Mouse (Mus musculus) lung, embryonic 16.5 days (tissue): ENCODE data around the gene Rpl13a. TPM values are rescaled to one million over a fixed set of nuclear protein-coding genes. Genes with fewer than 3 reads are reported as not detected.

Experiments used
- ATAC-seq: fragments of 200-750 bp; cut with Nextera tagmentation; 2 replicates; pipeline ENCODE4 v1.8.0; 2017; ENCODE audit warnings: low read depth, mild to moderate bottlenecking, moderate library complexity
- H3K27ac ChIP-seq: fragments of 300-500 bp; sonication (generic); 2 replicates; pipeline ENCODE4 v1.5.1; 2014; ENCODE audit warnings: mild to moderate bottlenecking, control low read depth, low read length
- H3K27me3 ChIP-seq: fragments of 300-500 bp; sonication (generic); 2 replicates; pipeline ENCODE4 v1.6.1; 2014; ENCODE audit warnings: low read depth, low read length, mixed read lengths; ENCODE audit not compliant: control insufficient read depth, insufficient read depth
- H3K36me3 ChIP-seq: fragments of 300-500 bp; sonication (generic); 2 replicates; pipeline ENCODE4 v1.6.1; 2014; ENCODE audit warnings: low read length; ENCODE audit not compliant: control insufficient read depth, insufficient read depth
- H3K4me1 ChIP-seq: fragments of 300-500 bp; sonication (generic); replicated peaks from 2 replicates; pipeline ENCODE4 v1.6.1; 2014; ENCODE audit warnings: low read length, mixed read lengths; ENCODE audit not compliant: control insufficient read depth, insufficient read depth
- H3K4me2 ChIP-seq: fragments of 300-500 bp; sonication (generic); 2 replicates; pipeline ENCODE4 v1.6.1; 2014; ENCODE audit warnings: low read depth, low read length, control low read depth
- H3K4me3 ChIP-seq: fragments of 300-500 bp; sonication (generic); 2 replicates; pipeline ENCODE4 v1.5.1; 2014; ENCODE audit warnings: mild to moderate bottlenecking, low read length, control low read depth
- H3K9ac ChIP-seq: fragments of 300-500 bp; sonication (generic); 2 replicates; pipeline ENCODE4 v1.6.1; 2014; ENCODE audit warnings: low read length, control low read depth
- H3K9me3 ChIP-seq: fragments of 300-500 bp; sonication (generic); 2 replicates; pipeline ENCODE4 v1.6.1; 2016; ENCODE audit warnings: low read length; ENCODE audit not compliant: control insufficient read depth
- WGBS: fragments of 180-500 bp; shearing (Covaris S2); extraction: QIAGEN DNeasy Blood & Tissue Kit; methylation state at CpG from one replicate; pipeline ENCODE4 v1.1.7; 2014; 5-methylcytosine and 5-hydroxymethylcytosine counted together
- polyA plus RNA-seq: library from polyadenylated mRNA; unstranded; fragments of >200 nt; fragmentation: Nextera tagmentation; extraction: Ambion mirVana; gene quantifications from 2 replicates; pipeline ENCODE4 v1.2.1, GENCODE M21; 2015

The Rpl13a gene
- polyA plus RNA-seq, 1 experiment from 2014 or later: 1,289 TPM

DNA sequence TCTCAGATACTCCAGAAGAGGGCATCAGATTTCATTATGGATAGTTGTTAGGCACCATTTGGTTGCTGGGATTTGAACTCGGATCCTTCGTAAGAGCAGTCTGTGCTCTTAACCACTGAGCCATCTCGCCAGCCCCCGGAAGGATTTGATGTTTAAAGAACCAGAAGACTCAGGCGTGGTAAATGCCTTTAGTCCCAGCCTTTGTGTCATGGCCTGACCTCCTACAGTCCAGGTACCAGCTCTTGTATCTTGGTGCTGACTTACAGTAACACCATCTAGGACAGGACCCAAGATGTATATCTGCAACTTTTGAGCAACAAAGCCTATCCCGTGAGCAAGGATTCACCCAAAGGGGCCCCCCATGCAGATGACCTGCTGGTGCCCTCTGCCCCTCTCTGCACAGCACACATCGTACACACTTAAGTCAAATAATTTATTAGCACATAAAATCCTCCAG lies 3.4 kb downstream of the Rpl13a start:
- H3K36me3 ChIP-seq: peaks cover 57% of the 10 kb centered on the region
- H3K4me1 ChIP-seq: peaks cover 51% of the 10 kb centered on the region
- no peak overlapping the region; the same call in 1 of the 2 replicates for H3K9ac ChIP-seq
- WGBS: 19% methylated on average over 7 of the region's 7 CpGs
- no peak overlapping the region for H3K4me2 ChIP-seq
- H3K9me3 ChIP-seq: no peaks in the 10 kb centered on the region
- H3K27ac ChIP-seq: peak overlapping the region; percentile 16; the same call in 1 of the 2 replicates
- H3K27me3 ChIP-seq: no peaks in the 10 kb centered on the region
- no peak overlapping the region; the same call in 1 of the 2 replicates for H3K4me3 ChIP-seq
- no peak for ATAC-seq

DNA sequence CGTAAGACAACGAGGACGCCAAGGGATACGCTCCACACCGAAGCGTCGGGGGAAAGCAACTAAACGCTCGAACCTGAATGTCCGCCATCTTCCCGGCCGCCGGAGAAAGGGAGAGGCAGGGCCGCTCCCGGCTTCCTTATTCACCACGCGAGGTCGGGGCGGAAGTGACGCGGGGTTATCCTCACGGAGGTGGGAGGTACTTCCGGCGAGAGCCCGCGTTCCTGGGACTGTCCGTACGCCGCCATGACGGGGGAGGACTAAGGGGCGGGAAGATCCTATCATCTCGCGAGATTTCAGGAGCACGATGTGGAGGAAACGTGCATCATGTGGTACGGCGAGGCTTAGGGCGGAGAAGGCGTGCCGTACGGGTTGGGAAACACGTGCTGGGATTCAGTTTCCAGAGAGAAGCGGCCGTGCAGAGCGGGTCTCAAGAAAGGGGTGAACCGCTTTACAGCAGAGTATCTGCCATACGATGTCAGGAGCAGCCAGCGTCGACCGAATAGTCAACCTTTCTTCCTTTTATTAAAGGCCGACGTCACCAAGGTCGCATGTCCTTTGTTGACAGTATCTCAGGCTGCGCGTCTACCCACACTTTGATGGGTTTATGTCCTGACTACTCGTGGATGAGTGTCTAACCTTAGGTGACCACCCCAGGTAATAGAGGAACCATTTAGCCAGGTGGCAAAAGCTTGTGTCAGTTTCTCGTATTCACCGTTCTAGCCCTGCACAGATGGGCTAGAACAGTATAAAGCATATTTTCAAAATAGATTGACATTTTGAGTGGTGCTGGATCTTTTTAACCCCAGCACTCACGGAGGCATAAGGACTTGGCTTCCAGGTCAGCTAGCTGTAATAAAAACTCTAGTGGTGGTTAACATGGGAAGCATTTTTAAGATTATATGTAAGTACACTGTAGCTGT lies 4.1 kb downstream of the Rpl13a start, which contains the start of gene Rps11:
Gene Rps11 (minus strand): TSS at position 216 of the 920 bp plus-strand sequence.
- peak; percentile 85 for ATAC-seq

DNA sequence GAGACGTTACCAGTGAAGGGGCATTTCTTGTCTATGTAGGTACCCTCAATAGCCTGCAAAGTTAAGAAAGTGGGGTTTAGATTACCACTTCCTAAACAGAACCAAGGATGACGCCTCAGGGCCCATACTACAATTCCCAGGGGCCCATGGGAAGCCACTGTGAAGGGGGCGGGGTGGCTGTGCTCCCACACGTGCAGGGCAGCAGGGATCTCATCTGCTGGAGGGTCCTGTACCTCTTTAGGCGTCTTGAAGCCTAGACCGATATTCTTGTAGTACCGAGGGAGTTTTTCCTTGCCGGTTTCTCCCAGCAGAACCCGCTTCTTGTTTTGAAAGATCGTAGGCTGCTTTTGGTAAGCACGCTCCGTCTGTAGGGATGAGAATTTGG lies 5.4 kb downstream of the Rpl13a start:
- no peaks in the 10 kb centered on the region for H3K27me3 ChIP-seq
- peak overlapping the region; percentile 74 for H3K4me2 ChIP-seq
- H3K9me3 ChIP-seq: no peaks in the 10 kb centered on the region
- peaks cover 65% of the 10 kb centered on the region for H3K36me3 ChIP-seq
- peak overlapping the region; percentile 65 for H3K27ac ChIP-seq
- peaks cover 45% of the 10 kb centered on the region for H3K4me1 ChIP-seq
- 9% methylated on average over 12 of the region's 12 CpGs for WGBS
- no peak for ATAC-seq
- peak overlapping the region; percentile 95 for H3K9ac ChIP-seq
- H3K4me3 ChIP-seq: peak overlapping the region; percentile 82

More for the DNA sequence above, 4.1 kb downstream of the Rpl13a start, which contains the start of gene Rps11:
- Histone ChIP-seq H3K4me2 (peak within 1 kb of the TSS; percentile 74), H3K36me3 (peaks cover 59% of the 10 kb centered on the region), H3K27ac (peak within 1 kb of the TSS; percentile 76), H3K4me1 (peaks cover 45% of the 10 kb centered on the region), H3K9me3 (no peaks in the 10 kb centered on the region), H3K27me3 (no peaks in the 10 kb centered on the region), H3K4me3 (peak within 1 kb of the TSS; percentile 82), H3K9ac (peak within 1 kb of the TSS; percentile 95)
- under 1% methylated on average over 59 of the region's 59 CpGs for WGBS

DNA sequence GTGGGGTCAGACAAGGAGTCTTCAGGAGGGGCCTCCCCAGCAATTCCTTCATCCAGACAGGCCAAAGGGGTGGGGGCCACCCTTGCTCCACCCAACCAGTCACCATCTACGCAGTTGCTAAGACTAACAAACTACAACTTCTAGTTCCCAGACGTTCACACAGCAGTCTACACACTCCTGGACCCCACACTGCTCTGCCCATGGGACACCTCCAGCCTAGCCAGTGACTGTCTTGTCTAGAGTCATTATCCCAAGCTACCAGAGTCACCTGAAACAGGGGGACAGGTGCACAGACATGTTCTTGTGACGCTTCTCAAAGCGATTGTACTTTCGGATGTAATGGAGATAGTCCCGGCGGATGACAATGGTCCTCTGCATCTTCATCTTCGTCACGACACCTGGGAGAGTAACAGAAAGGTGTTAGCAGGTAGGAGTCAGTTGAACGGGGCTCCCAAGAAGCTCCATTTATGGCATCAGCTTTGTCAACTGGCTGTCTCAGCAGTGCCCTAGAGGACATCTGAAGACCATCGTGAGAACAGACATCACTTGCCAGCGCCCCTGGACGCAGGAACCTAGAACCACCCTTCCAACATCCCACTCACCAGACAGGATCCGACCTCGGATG lies 5.9 kb downstream of the Rpl13a start:
- no peak overlapping the region for H3K27ac ChIP-seq
- WGBS: 65% methylated on average over 15 of the region's 15 CpGs
- H3K36me3 ChIP-seq: peaks cover 65% of the 10 kb centered on the region
- H3K9ac ChIP-seq: peak overlapping the region; percentile 95
- H3K4me1 ChIP-seq: peaks cover 45% of the 10 kb centered on the region
- peak overlapping the region; percentile 82 for H3K4me3 ChIP-seq
- no peaks in the 10 kb centered on the region for H3K27me3 ChIP-seq
- H3K9me3 ChIP-seq: no peaks in the 10 kb centered on the region
- no peak for ATAC-seq
- H3K4me2 ChIP-seq: peak overlapping the region; percentile 74

DNA sequence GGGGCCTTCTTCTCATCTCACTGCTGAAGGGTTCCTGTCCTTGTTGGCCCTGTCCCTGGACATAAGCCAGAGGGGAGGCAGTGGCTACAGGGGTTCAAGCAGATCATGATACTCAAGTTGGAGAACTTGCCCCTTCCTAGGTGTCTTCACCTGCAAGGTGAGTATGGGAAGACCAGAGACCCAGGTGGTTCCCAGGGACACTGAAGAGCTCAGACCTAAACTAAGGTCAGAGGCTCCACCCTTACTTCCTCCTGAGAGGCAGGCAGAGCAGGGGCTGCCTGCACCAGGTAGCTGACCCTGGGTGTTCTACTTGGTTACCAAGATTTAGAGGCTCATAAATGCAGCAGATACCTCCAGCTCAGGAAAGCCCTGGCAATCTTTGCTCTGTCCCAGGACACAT lies 6.6 kb downstream of the Rpl13a start:
- Histone ChIP-seq H3K4me3 (peak overlapping the region; percentile 14; the same call in 1 of the 2 replicates), H3K36me3 (peaks cover 61% of the 10 kb centered on the region), H3K4me1 (peaks cover 40% of the 10 kb centered on the region), H3K9ac (no peak overlapping the region; the same call in 1 of the 2 replicates), H3K9me3 (no peaks in the 10 kb centered on the region), H3K27me3 (no peaks in the 10 kb centered on the region), H3K27ac (peak overlapping the region; percentile 70), H3K4me2 (peak overlapping the region; percentile 30)
- ATAC-seq: no peak

DNA sequence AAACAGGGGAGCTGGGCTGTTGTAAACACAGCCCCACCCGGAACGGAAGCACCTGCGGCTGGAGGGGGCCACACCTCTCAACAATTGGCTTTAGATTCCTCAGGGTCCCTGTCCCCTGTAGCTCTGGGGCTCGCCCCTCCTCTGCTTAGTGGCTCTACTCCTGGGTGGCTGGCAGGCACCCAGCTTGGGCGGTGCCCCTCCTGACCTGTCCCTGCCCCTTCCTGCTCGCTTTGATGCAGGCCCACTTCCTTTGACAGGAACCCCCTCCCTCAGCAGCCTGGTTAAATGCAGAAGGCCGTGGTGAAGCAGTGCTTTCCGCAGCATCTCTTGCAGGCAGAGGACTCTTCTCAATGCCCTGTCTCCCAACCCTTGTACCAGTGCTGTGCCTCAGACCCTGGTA lies 7.2 kb downstream of the Rpl13a start:
- no peaks in the 10 kb centered on the region for H3K9me3 ChIP-seq
- peaks cover 56% of the 10 kb centered on the region for H3K36me3 ChIP-seq
- H3K9ac ChIP-seq: peak overlapping the region; percentile 1; the same call in 1 of the 2 replicates
- peak overlapping the region; percentile 70 for H3K27ac ChIP-seq
- peak overlapping the region; percentile 30 for H3K4me2 ChIP-seq
- H3K4me3 ChIP-seq: peak overlapping the region; percentile 14; the same call in 1 of the 2 replicates
- no peak for ATAC-seq
- H3K4me1 ChIP-seq: peaks cover 36% of the 10 kb centered on the region
- WGBS: 40% methylated on average over 8 of the region's 8 CpGs
- H3K27me3 ChIP-seq: no peaks in the 10 kb centered on the region

DNA sequence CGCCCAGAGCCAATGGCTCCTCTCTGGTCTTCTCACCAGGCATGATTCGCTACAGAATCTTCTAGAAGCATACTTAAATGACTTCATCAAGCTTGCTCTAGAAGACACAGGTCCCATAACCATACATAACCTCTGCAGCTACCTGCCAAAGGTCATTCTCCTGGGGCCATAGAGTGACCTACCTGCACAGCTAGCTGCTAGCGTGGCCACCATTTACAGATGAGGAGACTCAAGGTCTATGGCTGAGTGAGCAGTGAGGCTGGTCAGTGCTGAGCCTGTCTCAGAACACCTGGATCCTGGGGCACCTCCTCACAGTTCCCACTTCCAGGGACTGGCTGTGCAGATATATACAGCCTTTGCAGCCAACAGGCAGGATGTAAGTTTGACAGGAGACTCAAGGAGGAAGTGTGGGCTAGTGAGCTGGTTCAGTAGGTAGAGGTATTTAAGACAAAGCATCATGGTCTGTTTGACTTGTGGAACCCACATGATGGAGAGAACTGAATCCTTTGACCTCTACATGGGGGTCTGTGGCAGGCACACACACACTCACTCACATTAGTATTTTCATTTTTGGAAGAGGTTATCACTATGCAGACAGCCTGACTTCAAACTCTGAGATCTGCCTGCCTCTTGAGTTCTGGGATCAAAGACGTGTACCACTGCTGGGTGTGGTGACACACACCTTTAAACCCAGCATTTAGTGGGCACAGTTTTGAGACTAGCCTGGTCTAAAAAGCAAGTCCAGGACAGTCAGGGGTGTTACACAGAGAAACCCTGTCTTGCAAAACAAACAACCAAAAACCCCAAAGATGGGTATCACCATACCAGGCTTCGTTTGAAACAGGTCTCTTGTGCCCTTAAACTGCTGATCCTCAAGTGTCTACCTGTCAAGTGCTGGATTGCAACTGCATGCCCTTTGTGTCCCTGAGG lies 8.5 kb downstream of the Rpl13a start:
- H3K4me3 ChIP-seq: no peak overlapping the region
- ATAC-seq: no peak
- H3K36me3 ChIP-seq: peaks cover 42% of the 10 kb centered on the region
- no peaks in the 10 kb centered on the region for H3K9me3 ChIP-seq
- H3K9ac ChIP-seq: no peak overlapping the region
- H3K4me1 ChIP-seq: peaks cover 25% of the 10 kb centered on the region
- H3K27me3 ChIP-seq: no peaks in the 10 kb centered on the region
- no peak overlapping the region for H3K4me2 ChIP-seq
- 70% methylated on average over 5 of the region's 5 CpGs for WGBS
- no peak overlapping the region for H3K27ac ChIP-seq

DNA sequence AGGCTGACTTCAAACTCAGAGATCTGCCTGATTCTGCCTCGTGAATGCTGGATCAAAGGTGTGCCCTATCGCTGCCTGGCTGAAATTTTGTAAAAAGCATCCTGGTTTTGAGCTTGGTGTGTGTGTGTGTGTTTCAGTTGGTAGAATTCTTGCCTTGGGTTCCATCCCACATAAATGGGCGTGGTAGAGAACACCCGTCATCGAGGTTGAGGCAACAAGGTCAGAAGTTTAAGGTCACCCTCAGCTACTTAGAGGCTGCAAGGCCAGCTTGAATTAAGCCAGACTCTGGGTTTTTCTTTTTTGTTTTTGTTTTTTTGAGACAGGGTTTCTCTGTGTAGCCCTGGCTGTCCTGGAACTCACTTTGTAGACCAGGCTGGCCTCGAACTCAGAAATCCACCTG lies 10.2 kb downstream of the Rpl13a start:
- no peak overlapping the region for H3K27ac ChIP-seq
- peaks cover 39% of the 10 kb centered on the region for H3K36me3 ChIP-seq

More for the DNA sequence above, 10.2 kb downstream of the Rpl13a start:
- Histone ChIP-seq H3K27me3 (no peaks in the 10 kb centered on the region), H3K4me2 (no peak overlapping the region), H3K4me1 (peaks cover 21% of the 10 kb centered on the region), H3K9me3 (no peaks in the 10 kb centered on the region), H3K4me3 (no peak overlapping the region), H3K9ac (no peak overlapping the region)
- WGBS: 81% methylated on average over 6 of the region's 6 CpGs
- no peak for ATAC-seq
